Mouse (Mus musculus) MEL (cell line): ENCODE measurements at regions not wholly inside any gene's neighbourhood (a gene's known extent, or its start where the extent isn't known, plus 50 kb on each side); places are given as distances from the start of the nearest gene placed in this dataset.

ENCODE experiments used
- BHLHE40 ChIP-seq: IDR thresholded peaks from 2 replicates; pipeline ENCODE4 v1.6.1; 2012; ENCODE audit warnings: low read depth, mild to moderate bottlenecking, inconsistent platforms, low read length, improper control_type of control experiment, borderline replicate concordance
- CTCF ChIP-seq, 3 experiments: IDR thresholded peaks in 2 of 3; conservative IDR thresholded peaks in 1 of 3; 2 replicates each; pipeline ENCODE4 v1.5.1; 2011 to 2012; ENCODE audit warnings: low read length in 3 of 3, low read depth in 2 of 3, mild to moderate bottlenecking in 2 of 3, improper control_type of control experiment in 1 of 3, inconsistent platforms in 1 of 3, mixed read lengths in 1 of 3, moderate library complexity in 1 of 3; ENCODE audit not compliant: control insufficient read depth in 1 of 3, insufficient read depth in 1 of 3, poor library complexity in 1 of 3, severe bottlenecking in 1 of 3
- GABPA ChIP-seq: IDR thresholded peaks from 2 replicates; pipeline ENCODE4 v1.6.1; 2012; ENCODE audit warnings: low read depth, mild to moderate bottlenecking, inconsistent platforms, low read length, improper control_type of control experiment, moderate library complexity
- HCFC1 ChIP-seq: IDR thresholded peaks from 2 replicates; pipeline ENCODE4 v1.6.1; 2012; ENCODE audit warnings: low read depth, mild to moderate bottlenecking, inconsistent platforms, low read length, improper control_type of control experiment, moderate library complexity
- POLR2A ChIP-seq, 2 experiments: IDR thresholded peaks; 2 replicates each; pipeline ENCODE4 v1.6.1; 2011 to 2012; ENCODE audit warnings: low read length in 2 of 2, mild to moderate bottlenecking in 2 of 2, control low read depth in 1 of 2, improper control_type of control experiment in 1 of 2, low read depth in 1 of 2, moderate library complexity in 1 of 2; ENCODE audit not compliant: control insufficient read depth in 1 of 2, insufficient read depth in 1 of 2, poor library complexity in 1 of 2

GRCm38 (mm10) chr12:25353402-25353896 lies 256.5 kb upstream of the Id2 start:
- TF ChIP-seq CTCF (IDR thresholded peaks at IDR 0.05 in 2 of 3, conservative IDR thresholded peaks at IDR 0.05 in 1 of 3; ENCODE audit: control insufficient read depth in 1 of 3, insufficient read depth in 1 of 3, low read depth in 2 of 3, low read length in 3 of 3, poor library complexity in 1 of 3, severe bottlenecking in 1 of 3), result no peak
- TF ChIP-seq HCFC1, result no peak
- no peak for TF ChIP-seq GABPA
- TF ChIP-seq POLR2A (IDR thresholded peaks at IDR 0.05; ENCODE audit: control insufficient read depth in 1 of 2, insufficient read depth in 1 of 2, low read depth in 1 of 2, low read length in 2 of 2, poor library complexity in 1 of 2), result no peak
- TF ChIP-seq BHLHE40, result no peak
